Mouse (Mus musculus) G1E (cell line): ENCODE measurements around the gene Sema4a.

ENCODE experiments used
- CTCF ChIP-seq: IDR thresholded peaks from 2 replicates; pipeline ENCODE4 v1.5.1; 2012; ENCODE audit warnings: low read depth, low read length, inconsistent platforms, mixed read lengths
- GATA1 ChIP-seq: IDR thresholded peaks from 2 replicates; pipeline ENCODE4 v1.6.1; 2012; ENCODE audit warnings: borderline replicate concordance, low read length, inconsistent platforms, mixed read lengths
- TAL1 ChIP-seq: conservative IDR thresholded peaks from 2 replicates; pipeline ENCODE4 v1.6.1; 2012; ENCODE audit warnings: low read depth, low read length, inconsistent platforms, mixed read lengths

DNA sequence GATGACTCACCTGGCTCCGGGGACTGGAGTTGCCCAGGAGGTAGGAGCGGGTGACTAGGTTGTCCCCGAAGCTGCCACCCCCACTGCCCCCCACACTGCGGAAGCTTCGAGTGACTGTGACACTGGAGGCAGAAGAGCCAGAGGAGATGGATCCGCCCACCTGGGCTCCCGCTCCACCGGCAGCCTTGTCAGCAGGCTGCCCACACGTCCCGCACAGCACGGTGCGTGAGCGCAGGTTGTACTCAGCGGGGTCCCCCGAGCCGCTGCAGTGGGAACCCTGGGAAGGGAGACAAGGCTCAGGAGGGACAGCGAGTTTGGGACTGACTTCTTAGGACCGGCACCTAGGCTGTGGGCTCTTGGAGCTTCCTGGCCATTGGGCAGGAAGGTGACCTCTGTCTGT lies 21.4 kb upstream of the Sema4a start:
- TF ChIP-seq TAL1 (no peak), CTCF (no peak), GATA1 (no peak)
